Mouse (Mus musculus): ENCODE data around the gene Ndst4. TPM values are rescaled to one million over a fixed set of nuclear protein-coding genes. Genes with fewer than 3 reads are reported as not detected.

Ndst4 gene
- total and polyA plus RNA-seq, 3 experiments, result 0.02 TPM; not detected in 2

GRCm38 (mm10) chr3:125510102-125510501, 106.2 kb downstream of the Ndst4 start:
- Histone ChIP-seq H3K27ac (no peak overlapping the region), H3K27me3 (ENCODE audit: control insufficient read depth, insufficient read depth, low read length) (no peaks in the 10 kb centered on the region), H3K4me1 (ENCODE audit: control insufficient read depth, insufficient read depth, low read length) (no peaks in the 10 kb centered on the region), H3K79me2 (replicated peaks; ENCODE audit: control insufficient read depth, insufficient read depth, low read length) (no peaks in the 10 kb centered on the region), H3K36me3 (ENCODE audit: control insufficient read depth, insufficient read depth, low read length) (no peaks in the 10 kb centered on the region), H3K9ac (ENCODE audit: low read depth, low read length) (no peak overlapping the region), H3K4me3 (no peak overlapping the region)
- intact Hi-C loops (cut with DNase I), result no loop called here
- no peak for TF ChIP-seq CTCF (IDR thresholded peaks at IDR 0.05)
- no peak for TF ChIP-seq EP300 (IDR thresholded peaks at IDR 0.05; ENCODE audit: insufficient read depth, low read depth, low read length)
- no peak for TF ChIP-seq POLR2A (IDR thresholded peaks at IDR 0.05; ENCODE audit: insufficient read depth, low read depth, low read length)
- no peak for DNase-seq
- whole genome bisulfite sequencing, result 45% methylated on average over 5 of the region's 5 CpGs

GRCm38 (mm10) chr3:125533371-125533770, 129.5 kb downstream of the Ndst4 start:
- H3K9ac ChIP-seq (ENCODE audit: low read depth, low read length), result no peak overlapping the region
- TF ChIP-seq CTCF (IDR thresholded peaks at IDR 0.05) (no peak), POLR2A (IDR thresholded peaks at IDR 0.05; ENCODE audit: insufficient read depth, low read depth, low read length) (no peak), EP300 (IDR thresholded peaks at IDR 0.05; ENCODE audit: insufficient read depth, low read depth, low read length) (no peak)
- no peak overlapping the region for H3K27ac ChIP-seq
- H3K4me3 ChIP-seq, result no peak overlapping the region
- no peak for DNase-seq
- WGBS, result 88% methylated on average over 8 of the region's 8 CpGs
- intact Hi-C loops (cut with DNase I), result no loop called here
- H3K79me2 ChIP-seq (replicated peaks; ENCODE audit: control insufficient read depth, insufficient read depth, low read length), result no peaks in the 10 kb centered on the region
- H3K36me3 ChIP-seq (ENCODE audit: control insufficient read depth, insufficient read depth, low read length), result no peaks in the 10 kb centered on the region
- no peaks in the 10 kb centered on the region for H3K4me1 ChIP-seq (ENCODE audit: control insufficient read depth, insufficient read depth, low read length)
- H3K27me3 ChIP-seq (ENCODE audit: control insufficient read depth, insufficient read depth, low read length), result no peaks in the 10 kb centered on the region

GRCm38 (mm10) chr3:125570602-125571001, 166.7 kb downstream of the Ndst4 start:
- TF ChIP-seq EP300 (IDR thresholded peaks at IDR 0.05; ENCODE audit: insufficient read depth, low read depth, low read length), result no peak
- TF ChIP-seq CTCF (IDR thresholded peaks at IDR 0.05), result no peak
- no peak for TF ChIP-seq POLR2A (IDR thresholded peaks at IDR 0.05; ENCODE audit: insufficient read depth, low read depth, low read length)
- intact Hi-C loops (cut with DNase I), result no loop called here
- 74% methylated on average over 2 of the region's 2 CpGs for WGBS

GRCm38 (mm10) chr3:125632233-125632632, 228.4 kb downstream of the Ndst4 start:
- Histone ChIP-seq H3K79me2 (replicated peaks; ENCODE audit: control insufficient read depth, insufficient read depth, low read length) (no peaks in the 10 kb centered on the region), H3K36me3 (ENCODE audit: control insufficient read depth, insufficient read depth, low read length) (no peaks in the 10 kb centered on the region), H3K27ac (no peak overlapping the region), H3K27me3 (ENCODE audit: control insufficient read depth, insufficient read depth, low read length) (no peaks in the 10 kb centered on the region), H3K4me1 (ENCODE audit: control insufficient read depth, insufficient read depth, low read length) (no peaks in the 10 kb centered on the region), H3K4me3 (no peak overlapping the region), H3K9ac (ENCODE audit: low read depth, low read length) (no peak overlapping the region)
- 73% methylated on average over 2 of the region's 2 CpGs for WGBS
- intact Hi-C loops (cut with DNase I), result no loop called here
- DNase-seq, result no peak
- TF ChIP-seq POLR2A (IDR thresholded peaks at IDR 0.05; ENCODE audit: insufficient read depth, low read depth, low read length), result no peak
- TF ChIP-seq EP300 (IDR thresholded peaks at IDR 0.05; ENCODE audit: insufficient read depth, low read depth, low read length), result no peak
- no peak for TF ChIP-seq CTCF (IDR thresholded peaks at IDR 0.05)

More at GRCm38 (mm10) chr3:125570602-125571001, 166.7 kb downstream of the Ndst4 start:
- Histone ChIP-seq H3K27me3 (ENCODE audit: control insufficient read depth, insufficient read depth, low read length) (no peaks in the 10 kb centered on the region), H3K9ac (ENCODE audit: low read depth, low read length) (no peak overlapping the region), H3K27ac (no peak overlapping the region), H3K79me2 (replicated peaks; ENCODE audit: control insufficient read depth, insufficient read depth, low read length) (no peaks in the 10 kb centered on the region), H3K4me3 (no peak overlapping the region), H3K36me3 (ENCODE audit: control insufficient read depth, insufficient read depth, low read length) (no peaks in the 10 kb centered on the region), H3K4me1 (ENCODE audit: control insufficient read depth, insufficient read depth, low read length) (no peaks in the 10 kb centered on the region)
- DNase-seq, result no peak

GRCm38 (mm10) chr3:125655009-125655635, 251.2 kb downstream of the Ndst4 start:
- Histone ChIP-seq H3K9ac (ENCODE audit: low read depth, low read length) (no peak overlapping the region), H3K79me2 (replicated peaks; ENCODE audit: control insufficient read depth, insufficient read depth, low read length) (no peaks in the 10 kb centered on the region), H3K27me3 (ENCODE audit: control insufficient read depth, insufficient read depth, low read length) (no peaks in the 10 kb centered on the region), H3K4me3 (no peak overlapping the region), H3K4me1 (ENCODE audit: control insufficient read depth, insufficient read depth, low read length) (no peaks in the 10 kb centered on the region), H3K36me3 (ENCODE audit: control insufficient read depth, insufficient read depth, low read length) (no peaks in the 10 kb centered on the region), H3K27ac (no peak overlapping the region)
- intact Hi-C loops (cut with DNase I), result no loop called here
- no peak for TF ChIP-seq EP300 (IDR thresholded peaks at IDR 0.05; ENCODE audit: insufficient read depth, low read depth, low read length)
- no peak for TF ChIP-seq POLR2A (IDR thresholded peaks at IDR 0.05; ENCODE audit: insufficient read depth, low read depth, low read length)
- TF ChIP-seq CTCF (IDR thresholded peaks at IDR 0.05), result no peak
- no peak for DNase-seq
- WGBS, result 22% methylated on average over 3 of the region's 3 CpGs

- Histone ChIP-seq H3K4me1 (ENCODE audit: control insufficient read depth, insufficient read depth, low read length) (no peaks in the 10 kb centered on the region), H3K27me3 (ENCODE audit: control insufficient read depth, insufficient read depth, low read length) (no peaks in the 10 kb centered on the region), H3K27ac (no peak overlapping the region), H3K79me2 (replicated peaks; ENCODE audit: control insufficient read depth, insufficient read depth, low read length) (no peaks in the 10 kb centered on the region), H3K4me3 (no peak overlapping the region), H3K9ac (ENCODE audit: low read depth, low read length) (no peak overlapping the region), H3K36me3 (ENCODE audit: control insufficient read depth, insufficient read depth, low read length) (no peaks in the 10 kb centered on the region)
- no peak for TF ChIP-seq EP300 (IDR thresholded peaks at IDR 0.05; ENCODE audit: insufficient read depth, low read depth, low read length)
- TF ChIP-seq CTCF (IDR thresholded peaks at IDR 0.05), result no peak
- TF ChIP-seq POLR2A (IDR thresholded peaks at IDR 0.05; ENCODE audit: insufficient read depth, low read depth, low read length), result no peak
- 56% methylated on average over 3 of the region's 3 CpGs for WGBS
- intact Hi-C loops (cut with DNase I), result no loop called here
- no peak for DNase-seq
Observed at GRCm38 (mm10) chr3:125660114-125660717, 256.3 kb downstream of the Ndst4 start.
